14 mouse cellular contexts compared by ENCODE assay signal in the genomic region with DNA sequence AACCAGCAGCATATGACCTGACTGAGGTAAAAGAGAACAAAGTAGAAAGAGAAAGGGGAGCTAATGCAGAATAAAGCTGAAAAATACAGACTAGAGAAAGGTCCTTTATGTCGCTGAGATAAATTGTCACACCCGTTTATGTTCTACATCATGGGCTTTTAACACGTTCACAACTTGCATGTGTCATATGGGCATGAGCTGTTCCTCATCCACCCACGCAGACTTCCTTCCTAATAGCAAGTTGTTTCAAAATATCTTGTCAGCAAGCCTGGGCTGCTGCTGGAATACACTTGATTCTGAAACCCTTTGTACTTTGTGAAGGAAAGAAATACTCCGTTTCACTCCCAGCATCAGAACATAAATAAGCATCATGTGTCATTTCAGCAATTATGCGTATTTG.
A peak's percentile ranks its signal among the peaks of the same experiment; 100 is the strongest.
DNase-seq lines count a peak whose midpoint lies in the region; ATAC-seq and TF ChIP-seq lines count a peak whose summit lies in the region.
"Had no signal": no experiment of that assay in that cellular context is flagged by ENCODE, and none has a peak within 500 bp of the region (broad histone marks: within the 10 kb centered on the region; RNA-seq: fewer than 3 reads in every experiment).

No protein-coding gene starts in this region.

- no peak overlapping the region for H3K4me3 ChIP-seq in MEL (ENCODE audit: control insufficient read depth in 1 of 2, insufficient read depth in 1 of 2, low read depth in 2 of 2, low read length in 2 of 2)
- no peak overlapping the region for H3K4me3 ChIP-seq in intestine, embryonic 15.5 days (replicated peaks)
- no peak overlapping the region for H3K4me3 ChIP-seq in cerebellum, adult 2 months (replicated peaks; ENCODE audit: insufficient read depth, low read depth, low read length)
- H3K4me3 ChIP-seq: hindbrain, embryonic 15.5 days; midbrain, embryonic 10.5 days; stomach, embryonic 15.5 days had no signal

- no peak for TF ChIP-seq RAD21 in MEL (IDR thresholded peaks at IDR 0.05; ENCODE audit: low read depth, low read length)

- peak; percentile 40 to 45 for DNase-seq in left cerebral cortex, adult 18-20 months (ENCODE audit: low spot score in 2 of 2)
- DNase-seq in left cerebral cortex, postnatal 4 days = no peak
- peak; percentile 43 for DNase-seq in MEL (ENCODE audit: low read depth, low spot score)
- DNase-seq in brain, adult 2 months (ENCODE audit: low read depth, low spot score) = peak; percentile 77
- DNase-seq in lung, postnatal 14 days = peak; percentile 11
- DNase-seq in embryo, embryonic 9.5 days (ENCODE audit: extremely low spot score) = no peak
- no peak for DNase-seq in cerebellum, adult 2 months
- DNase-seq: adrenal gland, postnatal 10 days; gastrocnemius, postnatal 25 days had no signal

- H3K79me2 ChIP-seq in MEL (ENCODE audit: control insufficient read depth, insufficient read depth, low read length, poor library complexity) = no peaks in the 10 kb centered on the region

- no peak for TF ChIP-seq POLR2A in MEL (IDR thresholded peaks at IDR 0.05; ENCODE audit: control insufficient read depth in 1 of 2, insufficient read depth in 1 of 2, low read depth in 1 of 2, low read length in 2 of 2, poor library complexity in 1 of 2)
- no peak for TF ChIP-seq POLR2A in cerebellum, adult 2 months (IDR thresholded peaks at IDR 0.05; ENCODE audit: borderline replicate concordance, insufficient read depth, low read length)

- H3K9me3 ChIP-seq in MEL (replicated peaks; ENCODE audit: insufficient read depth, low read length) = no peaks in the 10 kb centered on the region
- H3K9me3 ChIP-seq in intestine, embryonic 15.5 days = no peaks in the 10 kb centered on the region
- H3K9me3 ChIP-seq: G1E; hindbrain, embryonic 15.5 days; midbrain, embryonic 10.5 days; stomach, embryonic 15.5 days had no signal

- ATAC-seq in intestine, embryonic 15.5 days = no peak

- 68% methylated on average over 6 of the region's 6 CpGs for WGBS in intestine, embryonic 15.5 days
- 83% methylated on average over 6 of the region's 6 CpGs for WGBS in cerebellum, adult 2 months

- TF ChIP-seq EP300 in MEL (IDR thresholded peaks at IDR 0.05; ENCODE audit: low read depth in 1 of 2, low read length in 2 of 2) = no peak

- no peaks in the 10 kb centered on the region for H3K27me3 ChIP-seq in MEL (ENCODE audit: control insufficient read depth in 1 of 2, insufficient read depth in 2 of 2, low read length in 2 of 2)
- no peaks in the 10 kb centered on the region for H3K27me3 ChIP-seq in intestine, embryonic 15.5 days (replicated peaks)
- no peaks in the 10 kb centered on the region for H3K27me3 ChIP-seq in cerebellum, adult 2 months (ENCODE audit: control insufficient read depth, insufficient read depth, low read length)
- H3K27me3 ChIP-seq: hindbrain, embryonic 15.5 days; stomach, embryonic 15.5 days had no signal

- no peak for TF ChIP-seq CTCF in MEL (IDR thresholded peaks at IDR 0.05 in 2 of 3, conservative IDR thresholded peaks at IDR 0.05 in 1 of 3; ENCODE audit: control insufficient read depth in 1 of 3, insufficient read depth in 1 of 3, low read depth in 2 of 3, low read length in 3 of 3, poor library complexity in 1 of 3, severe bottlenecking in 1 of 3)
- no peak for TF ChIP-seq CTCF in cerebellum, adult 2 months (IDR thresholded peaks at IDR 0.05; ENCODE audit: borderline replicate concordance, insufficient read depth, low read depth, low read length)

- H3K4me1 ChIP-seq in MEL (ENCODE audit: control insufficient read depth in 1 of 2, insufficient read depth in 2 of 2, low read length in 2 of 2) = peaks cover 0 to 2% of the 10 kb centered on the region in 2 experiments; a peak in 1 of 4 replicates
- no peaks in the 10 kb centered on the region for H3K4me1 ChIP-seq in intestine, embryonic 15.5 days (replicated peaks)
- no peaks in the 10 kb centered on the region for H3K4me1 ChIP-seq in cerebellum, adult 2 months (ENCODE audit: control insufficient read depth, insufficient read depth, low read length)
- H3K4me1 ChIP-seq: hindbrain, embryonic 15.5 days; midbrain, embryonic 10.5 days; stomach, embryonic 15.5 days had no signal

- H3K4me2 ChIP-seq in intestine, embryonic 15.5 days (replicated peaks) = no peak overlapping the region
- H3K4me2 ChIP-seq: hindbrain, embryonic 15.5 days; stomach, embryonic 15.5 days had no signal

- no peak overlapping the region for H3K27ac ChIP-seq in MEL (ENCODE audit: control insufficient read depth, low read depth, low read length)
- no peak overlapping the region for H3K27ac ChIP-seq in intestine, embryonic 15.5 days
- H3K27ac ChIP-seq in cerebellum, adult 2 months (ENCODE audit: insufficient read depth, low read length) = no peak overlapping the region
- H3K27ac ChIP-seq: hindbrain, embryonic 15.5 days; midbrain, embryonic 10.5 days; stomach, embryonic 15.5 days had no signal

- no peak overlapping the region for H3K9ac ChIP-seq in MEL (ENCODE audit: control insufficient read depth, low read depth, low read length, poor library complexity, severe bottlenecking)
- H3K9ac ChIP-seq in intestine, embryonic 15.5 days = no peak overlapping the region
- H3K9ac ChIP-seq: hindbrain, embryonic 15.5 days; stomach, embryonic 15.5 days had no signal

- intact Hi-C loops in left cerebral cortex, postnatal 4 days (cut with DNase I) = loop anchor here (10.0 kb wide), 2 partner anchors 185 to 1005 kb away; no protein-coding TSS in a partner anchor

- no peaks in the 10 kb centered on the region; a peak in 1 of 4 replicates for H3K36me3 ChIP-seq in MEL (ENCODE audit: control insufficient read depth in 1 of 2, insufficient read depth in 2 of 2, low read length in 2 of 2)
- H3K36me3 ChIP-seq in intestine, embryonic 15.5 days = no peaks in the 10 kb centered on the region
- H3K36me3 ChIP-seq: G1E; hindbrain, embryonic 15.5 days; midbrain, embryonic 10.5 days; stomach, embryonic 15.5 days had no signal

TF ChIP-seq in MEL, 35 proteins besides CTCF, POLR2A, EP300 and RAD21:
- TF ChIP-seq UBTF (IDR thresholded peaks at IDR 0.05; ENCODE audit: borderline replicate concordance, insufficient read depth, low read depth, low read length) (no peak), MAX (IDR thresholded peaks at IDR 0.05; ENCODE audit: low read length) (peak; percentile 48)

Comparison
In these comparisons a context has a peak if more than half of its experiments do, and no peak if none do; other contexts are left out.
1. DNase-seq: peak in left cerebral cortex, adult 18-20 months (2 of 2), MEL (single experiment), brain, adult 2 months (single experiment) and lung, postnatal 14 days (single experiment); none in left cerebral cortex, postnatal 4 days (single experiment), embryo, embryonic 9.5 days (single experiment) and cerebellum, adult 2 months (0 of 2).